Mouse (Mus musculus) midbrain, embryonic 12.5 days (tissue): ENCODE results near the gene Usp46. TPM values are rescaled to one million over a fixed set of nuclear protein-coding genes. Genes with fewer than 3 reads are reported as not detected.
A peak's percentile ranks its signal among the peaks of the same experiment; 100 is the strongest.
"Not testable (repeated sequence)": the region's sequence is repeated elsewhere in the genome, so short reads cannot be mapped to it uniquely, and the experiment has no call there.

ENCODE experiments used
- ATAC-seq: fragments of 200-750 bp; cut with Nextera tagmentation; 2 replicates; pipeline ENCODE4 v1.8.0; 2017; ENCODE audit warnings: low read depth, moderate TSS enrichment, moderate library complexity; ENCODE audit not compliant: low FRiP score
- H3K27ac ChIP-seq: fragments of 300-500 bp; sonication (generic); replicated peaks from 2 replicates; pipeline ENCODE4 v1.5.1; 2016; ENCODE audit warnings: mild to moderate bottlenecking
- H3K27me3 ChIP-seq: fragments of 300-500 bp; sonication (generic); 2 replicates; pipeline ENCODE4 v1.6.1; 2016; ENCODE audit warnings: mild to moderate bottlenecking
- H3K36me3 ChIP-seq: fragments of 300-500 bp; sonication (generic); 2 replicates; pipeline ENCODE4 v1.6.1; 2016
- H3K4me1 ChIP-seq: fragments of 300-500 bp; sonication (generic); 2 replicates; pipeline ENCODE4 v1.6.1; 2016
- H3K4me2 ChIP-seq: fragments of 300-500 bp; sonication (generic); replicated peaks from 2 replicates; pipeline ENCODE4 v1.6.1; 2016; ENCODE audit warnings: mild to moderate bottlenecking, moderate library complexity
- H3K4me3 ChIP-seq: fragments of 300-500 bp; sonication (generic); 2 replicates; pipeline ENCODE4 v1.5.1; 2016; ENCODE audit warnings: mild to moderate bottlenecking
- H3K9ac ChIP-seq: fragments of 300-500 bp; sonication (generic); replicated peaks from 2 replicates; pipeline ENCODE4 v1.6.1; 2016; ENCODE audit warnings: mild to moderate bottlenecking, moderate library complexity
- H3K9me3 ChIP-seq: fragments of 300-500 bp; sonication (generic); 2 replicates; pipeline ENCODE4 v1.6.1; 2016; ENCODE audit warnings: mild to moderate bottlenecking
- WGBS: fragments of 180-500 bp; shearing (Covaris S2); methylation state at CpG from one replicate; pipeline ENCODE4 v1.1.7; 2016; 5-methylcytosine and 5-hydroxymethylcytosine counted together
- polyA plus RNA-seq: library from polyadenylated mRNA; unstranded; fragments of >200 nt; fragmentation: Nextera tagmentation; extraction: Ambion mirVana; gene quantifications from 2 replicates; pipeline ENCODE4 v1.2.1, GENCODE M21; 2016

The Usp46 gene
- polyA plus RNA-seq, 1 experiment from 2014 or later, result 31.5 TPM

- Histone ChIP-seq H3K4me2 (no peak overlapping the region), H3K4me3 (no peak overlapping the region), H3K9me3 (no peaks in the 10 kb centered on the region), H3K9ac (no peak overlapping the region), H3K36me3 (no peaks in the 10 kb centered on the region), H3K27ac (no peak overlapping the region), H3K27me3 (no peaks in the 10 kb centered on the region), H3K4me1 (no peaks in the 10 kb centered on the region)
- WGBS, result 94% methylated on average over 5 of the region's 5 CpGs
- ATAC-seq, result no peak
Measured at GRCm38 (mm10) chr5:73971701-73972100, 96.5 kb downstream of the Usp46 start.

- Histone ChIP-seq H3K4me2 (no peak overlapping the region), H3K27me3 (no peaks in the 10 kb centered on the region), H3K4me1 (no peaks in the 10 kb centered on the region), H3K36me3 (no peaks in the 10 kb centered on the region), H3K9me3 (no peaks in the 10 kb centered on the region), H3K27ac (no peak overlapping the region), H3K9ac (no peak overlapping the region), H3K4me3 (no peak overlapping the region)
- ATAC-seq, result no peak
- WGBS, result 65% methylated on average over 7 of the region's 7 CpGs
Measured at GRCm38 (mm10) chr5:73970024-73970628, 98.1 kb downstream of the Usp46 start.

- ATAC-seq, result no peak
- Histone ChIP-seq H3K36me3 (no peaks in the 10 kb centered on the region), H3K4me1 (no peaks in the 10 kb centered on the region), H3K4me3 (no peak overlapping the region), H3K9ac (no peak overlapping the region), H3K4me2 (no peak overlapping the region), H3K9me3 (no peaks in the 10 kb centered on the region), H3K27me3 (no peaks in the 10 kb centered on the region), H3K27ac (no peak overlapping the region)
- 93% methylated on average over 8 of the region's 8 CpGs for WGBS
Measured at GRCm38 (mm10) chr5:73969338-73969737, 98.9 kb downstream of the Usp46 start.

GRCm38 (mm10) chr5:73959779-73960178 is 108.5 kb downstream of the Usp46 start:
- Histone ChIP-seq H3K4me2 (no peak overlapping the region), H3K27me3 (no peaks in the 10 kb centered on the region), H3K9ac (no peak overlapping the region), H3K4me1 (no peaks in the 10 kb centered on the region), H3K36me3 (no peaks in the 10 kb centered on the region), H3K27ac (no peak overlapping the region), H3K4me3 (no peak overlapping the region), H3K9me3 (no peaks in the 10 kb centered on the region)
- 65% methylated on average over 7 of the region's 7 CpGs for WGBS
- ATAC-seq, result no peak

- not testable (repeated sequence) for H3K4me3 ChIP-seq, H3K9me3 ChIP-seq, H3K9ac ChIP-seq, H3K36me3 ChIP-seq, ATAC-seq, H3K27ac ChIP-seq, H3K4me1 ChIP-seq, H3K4me2 ChIP-seq, H3K27me3 ChIP-seq
- WGBS, result 92% methylated on average over 5 of the region's 5 CpGs
Measured at GRCm38 (mm10) chr5:73958614-73959013, 109.6 kb downstream of the Usp46 start.

- Histone ChIP-seq H3K4me3 (no peak overlapping the region), H3K27ac (no peak overlapping the region), H3K4me1 (no peaks in the 10 kb centered on the region), H3K36me3 (no peaks in the 10 kb centered on the region), H3K4me2 (no peak overlapping the region), H3K9ac (no peak overlapping the region), H3K27me3 (no peaks in the 10 kb centered on the region), H3K9me3 (no peaks in the 10 kb centered on the region)
- 90% methylated on average over 5 of the region's 5 CpGs for WGBS
- no peak for ATAC-seq
Measured at GRCm38 (mm10) chr5:73958096-73958495, 110.1 kb downstream of the Usp46 start.

- Histone ChIP-seq H3K4me2 (no peak overlapping the region), H3K27me3 (no peaks in the 10 kb centered on the region), H3K27ac (no peak overlapping the region), H3K9ac (no peak overlapping the region), H3K9me3 (no peaks in the 10 kb centered on the region), H3K4me3 (no peak overlapping the region), H3K4me1 (peaks cover 12% of the 10 kb centered on the region), H3K36me3 (no peaks in the 10 kb centered on the region)
- no peak for ATAC-seq
- 87% methylated on average over 3 of the region's 3 CpGs for WGBS
Measured at GRCm38 (mm10) chr5:73955691-73956090, 112.5 kb downstream of the Usp46 start.

GRCm38 (mm10) chr5:73955005-73955404 is 113.2 kb downstream of the Usp46 start:
- H3K36me3 ChIP-seq, result no peaks in the 10 kb centered on the region
- ATAC-seq, result no peak

GRCm38 (mm10) chr5:73953066-73953614 is 115.1 kb downstream of the Usp46 start:
- 86% methylated on average over 3 of the region's 3 CpGs for WGBS
- no peaks in the 10 kb centered on the region for H3K27me3 ChIP-seq
- ATAC-seq, result no peak
- no peak overlapping the region for H3K27ac ChIP-seq
- H3K4me2 ChIP-seq, result no peak overlapping the region
- no peak overlapping the region for H3K4me3 ChIP-seq
- no peaks in the 10 kb centered on the region for H3K9me3 ChIP-seq
- no peak overlapping the region for H3K9ac ChIP-seq
- peaks cover 13% of the 10 kb centered on the region for H3K4me1 ChIP-seq
- H3K36me3 ChIP-seq, result no peaks in the 10 kb centered on the region

More at GRCm38 (mm10) chr5:73955005-73955404, 113.2 kb downstream of the Usp46 start:
- Histone ChIP-seq H3K4me3 (no peak overlapping the region), H3K4me2 (no peak overlapping the region), H3K27me3 (no peaks in the 10 kb centered on the region), H3K9me3 (no peaks in the 10 kb centered on the region), H3K27ac (no peak overlapping the region), H3K9ac (no peak overlapping the region), H3K4me1 (peaks cover 13% of the 10 kb centered on the region)
- 94% methylated on average over 4 of the region's 4 CpGs for WGBS

GRCm38 (mm10) chr5:73951649-73952000 is 116.6 kb downstream of the Usp46 start:
- Histone ChIP-seq H3K9me3 (no peaks in the 10 kb centered on the region), H3K4me3 (no peak overlapping the region), H3K27me3 (no peaks in the 10 kb centered on the region), H3K9ac (no peak overlapping the region), H3K27ac (no peak overlapping the region), H3K4me2 (no peak overlapping the region), H3K4me1 (peaks cover 13% of the 10 kb centered on the region), H3K36me3 (no peaks in the 10 kb centered on the region)
- WGBS, result 75% methylated on average over 1 of the region's 1 CpGs
- no peak for ATAC-seq

- Histone ChIP-seq H3K36me3 (no peaks in the 10 kb centered on the region), H3K4me3 (no peak overlapping the region), H3K4me2 (no peak overlapping the region), H3K9me3 (no peaks in the 10 kb centered on the region), H3K9ac (no peak overlapping the region), H3K27me3 (no peaks in the 10 kb centered on the region), H3K27ac (0 out of 2 replicates have a peak overlapping the region, but pooled peaks have one; percentile 0), H3K4me1 (peaks cover 13% of the 10 kb centered on the region)
- 32% methylated on average over 16 of the region's 16 CpGs for WGBS
- peak; percentile 12; the same call in 1 of the 2 replicates for ATAC-seq
Measured at GRCm38 (mm10) chr5:73950809-73951648, 117.2 kb downstream of the Usp46 start.
